Mouse (Mus musculus): ENCODE measurements around the gene Gm20715.

- no peak for TF ChIP-seq CTCF (conservative IDR thresholded peaks at IDR 0.05; ENCODE audit: low read length)
- TF ChIP-seq POU5F1 (IDR thresholded peaks at IDR 0.05; ENCODE audit: borderline replicate concordance, low read length), result no peak
- TF ChIP-seq NANOG (IDR thresholded peaks at IDR 0.05; ENCODE audit: borderline replicate concordance, low read length), result no peak
Measured at GRCm38 (mm10) chr7:6384011-6384410, 26.1 kb upstream of the Gm20715 start.

Measured in E14TG2a.4 (cell line).